Mouse (Mus musculus): ENCODE results near the gene Rtel1.
A peak's percentile ranks its signal among the peaks of the same experiment; 100 is the strongest.

Rtel1 gene

GRCm38 (mm10) chr2:181390136-181390870, 70.8 kb downstream of the Rtel1 start:
- DNase-seq (ENCODE audit: low read depth, low spot score): no peak

GRCm38 (mm10) chr2:181391022-181391421, 71.5 kb downstream of the Rtel1 start:
- no peak for DNase-seq (ENCODE audit: low read depth, low spot score)

- no peak for DNase-seq (ENCODE audit: low read depth, low spot score)
Observed at GRCm38 (mm10) chr2:181391541-181391940, 72.0 kb downstream of the Rtel1 start.

GRCm38 (mm10) chr2:181392600-181393213, 73.2 kb downstream of the Rtel1 start:
- DNase-seq (ENCODE audit: low read depth, low spot score): peak; percentile 95

- DNase-seq (ENCODE audit: low read depth, low spot score): no peak
Observed at GRCm38 (mm10) chr2:181394086-181394485, 74.5 kb downstream of the Rtel1 start.

- DNase-seq (ENCODE audit: low read depth, low spot score): peak; percentile 57
Observed at GRCm38 (mm10) chr2:181397207-181397761, 77.7 kb downstream of the Rtel1 start.

GRCm38 (mm10) chr2:181401497-181401896, 82.0 kb downstream of the Rtel1 start:
- DNase-seq (ENCODE audit: low read depth, low spot score): no peak

GRCm38 (mm10) chr2:181403722-181404121, 84.2 kb downstream of the Rtel1 start:
- no peak for DNase-seq (ENCODE audit: low read depth, low spot score)
